Mouse (Mus musculus): Measurements from ENCODE around the gene Lrig1.

- TF ChIP-seq CTCF (IDR thresholded peaks at IDR 0.05; ENCODE audit: control insufficient read depth, insufficient read depth, insufficient read length) (no peak), USF1 (IDR thresholded peaks at IDR 0.05; ENCODE audit: low read depth) (no peak), MYOD1 (IDR thresholded peaks at IDR 0.05; ENCODE audit: control insufficient read depth, insufficient read length, low read depth) (no peak), MAX (IDR thresholded peaks at IDR 0.05) (no peak)
Measured at GRCm38 (mm10) chr6:94676840-94677239, 23.1 kb downstream of the Lrig1 start.
